Mouse (Mus musculus): ENCODE data around the gene Casc1. TPM values are rescaled to one million over a fixed set of nuclear protein-coding genes. Genes with fewer than 3 reads are reported as not detected.
A peak's percentile ranks its signal among the peaks of the same experiment; 100 is the strongest.

Gene Casc1
- polyA plus RNA-seq, 1 experiment from 2014 or later = 0.40 TPM

DNA sequence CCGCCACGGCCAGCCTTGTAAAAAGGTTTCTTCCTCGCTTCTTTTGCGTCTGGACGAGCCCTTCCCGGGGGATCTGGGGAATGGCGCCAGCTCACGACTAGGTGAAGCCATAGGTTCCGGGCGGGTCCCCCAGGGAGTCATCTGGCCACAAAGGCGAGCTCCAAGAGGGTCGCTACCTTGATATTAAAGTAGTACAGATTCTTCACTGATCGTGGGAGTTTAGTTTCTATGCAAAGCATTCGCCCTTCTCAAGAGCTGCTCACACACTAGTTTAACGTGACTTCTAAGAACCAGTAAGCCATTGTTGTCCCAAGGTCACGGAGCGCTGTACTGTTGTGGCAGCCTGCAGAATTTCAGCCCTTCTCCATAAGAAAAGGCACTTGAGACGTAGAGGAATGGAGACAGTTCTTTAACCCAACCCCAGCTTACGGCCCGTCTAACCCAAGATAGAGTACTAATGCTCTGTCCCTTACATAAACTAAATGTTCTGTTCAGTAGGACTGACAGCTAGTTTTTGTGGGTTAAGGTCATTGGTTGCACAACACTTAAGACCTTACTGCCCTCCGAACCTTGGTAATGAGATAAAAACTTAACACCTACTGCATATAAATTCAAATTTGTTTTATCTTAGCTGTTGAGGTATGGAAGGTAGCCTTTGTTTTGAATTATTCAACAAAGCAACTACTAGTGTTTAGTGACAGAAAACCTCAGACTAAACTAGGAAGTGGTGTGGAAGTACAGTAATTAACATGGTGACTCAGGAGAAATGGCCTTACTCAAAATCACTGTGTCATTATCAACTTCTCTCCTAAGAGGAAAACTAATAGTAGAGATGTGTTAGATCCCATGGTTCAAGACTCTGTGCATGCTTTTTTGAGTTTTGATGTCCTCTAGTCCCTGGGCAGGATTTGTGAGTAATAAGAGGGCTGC is 836 bp upstream of the Casc1 start:
- Histone ChIP-seq H3K27me3 (replicated peaks; ENCODE audit: control insufficient read depth, insufficient read depth, low read length) (no peaks in the 10 kb centered on the region), H3K4me3 (ENCODE audit: low read depth, low read length) (peak overlapping the region; percentile 78), H3K9ac (ENCODE audit: low read depth, low read length) (peak overlapping the region; percentile 85), H3K4me2 (peak overlapping the region; percentile 81), H3K27ac (ENCODE audit: low read depth, low read length) (peak overlapping the region; percentile 94), H3K4me1 (replicated peaks; ENCODE audit: control insufficient read depth, insufficient read depth, low read length) (peaks cover 8% of the 10 kb centered on the region), H3K9me3 (ENCODE audit: control insufficient read depth, low read length) (no peaks in the 10 kb centered on the region), H3K36me3 (ENCODE audit: control insufficient read depth, insufficient read depth, low read length) (0 out of 2 replicates have a peak, but pooled peaks cover 2% of the 10 kb centered on the region)
- WGBS = 3% methylated on average over 21 of the region's 21 CpGs
- ATAC-seq (replicated peaks; ENCODE audit: low FRiP score) (peak; percentile 32), DNase-seq (ENCODE audit: low spot score) (no peak)

DNA sequence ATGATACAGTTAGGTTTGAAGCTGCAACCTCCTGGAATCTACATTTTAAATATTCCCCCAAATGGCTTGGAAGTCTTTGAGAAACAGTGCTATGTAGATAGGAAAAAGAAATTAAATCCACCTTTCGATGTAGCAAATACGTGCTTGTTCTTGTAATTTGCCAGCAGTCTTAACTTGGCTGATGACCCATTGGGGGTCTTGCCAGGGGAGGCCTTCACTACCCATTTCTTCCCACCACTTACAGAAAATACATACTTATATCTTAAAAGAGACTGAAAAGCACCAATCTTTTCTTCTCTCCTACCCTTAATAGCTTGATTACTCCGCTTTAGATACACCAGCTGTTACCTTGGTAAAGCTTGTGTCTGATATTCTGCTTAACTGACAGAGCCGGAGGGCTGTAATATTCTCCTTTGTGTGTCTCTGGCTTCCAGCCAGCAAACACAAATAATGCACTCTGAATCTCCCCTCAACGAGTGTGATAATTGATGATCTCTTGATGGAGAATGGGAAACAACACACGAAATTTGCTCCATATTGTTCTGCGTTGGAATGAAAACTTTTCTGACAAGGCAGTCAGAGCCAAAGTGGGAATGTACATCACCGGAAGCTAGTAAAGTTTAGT is 637 bp downstream of the Casc1 start:
- 41% methylated on average over 8 of the region's 8 CpGs for WGBS
- H3K9me3 ChIP-seq (ENCODE audit: control insufficient read depth, low read length) = no peaks in the 10 kb centered on the region
- H3K36me3 ChIP-seq (ENCODE audit: control insufficient read depth, insufficient read depth, low read length) = 0 out of 2 replicates have a peak, but pooled peaks cover 2% of the 10 kb centered on the region
- H3K4me1 ChIP-seq (replicated peaks; ENCODE audit: control insufficient read depth, insufficient read depth, low read length) = peaks cover 8% of the 10 kb centered on the region
- H3K4me2 ChIP-seq = peak overlapping the region; percentile 74
- no peaks in the 10 kb centered on the region for H3K27me3 ChIP-seq (replicated peaks; ENCODE audit: control insufficient read depth, insufficient read depth, low read length)
- ATAC-seq (replicated peaks; ENCODE audit: low FRiP score) (no peak), DNase-seq (ENCODE audit: low spot score) (no peak)
- H3K4me3 ChIP-seq (ENCODE audit: low read depth, low read length) = peak overlapping the region; percentile 36
- H3K9ac ChIP-seq (ENCODE audit: low read depth, low read length) = 0 out of 2 replicates have a peak overlapping the region, but pooled peaks have one; percentile 48
- H3K27ac ChIP-seq (ENCODE audit: low read depth, low read length) = no peak overlapping the region

DNA sequence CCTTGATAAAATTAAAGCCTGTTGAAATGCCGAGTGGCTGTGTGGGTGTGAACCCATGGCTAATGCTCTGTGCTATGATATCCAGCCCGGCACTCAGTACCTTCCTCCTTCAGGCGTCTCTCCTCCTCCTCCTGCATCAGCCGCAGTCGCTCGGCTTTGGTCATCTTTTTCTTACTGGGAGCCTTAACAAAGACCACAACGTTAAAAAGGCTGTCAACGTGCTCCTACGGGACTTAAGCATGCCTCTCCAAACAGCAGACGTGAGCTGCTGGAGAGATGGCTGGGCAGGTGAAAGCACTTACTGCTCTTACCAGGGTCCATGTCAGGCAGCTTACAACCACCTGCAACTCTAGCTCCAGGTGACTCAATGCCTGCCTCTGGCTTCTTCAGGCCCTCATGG is 5.7 kb downstream of the Casc1 start:
- Histone ChIP-seq H3K4me1 (replicated peaks; ENCODE audit: control insufficient read depth, insufficient read depth, low read length) (peaks cover 1% of the 10 kb centered on the region; the same call in 1 of the 2 replicates), H3K9ac (ENCODE audit: low read depth, low read length) (no peak overlapping the region), H3K27me3 (replicated peaks; ENCODE audit: control insufficient read depth, insufficient read depth, low read length) (no peaks in the 10 kb centered on the region), H3K27ac (ENCODE audit: low read depth, low read length) (no peak overlapping the region), H3K9me3 (ENCODE audit: control insufficient read depth, low read length) (no peaks in the 10 kb centered on the region), H3K4me3 (ENCODE audit: low read depth, low read length) (no peak overlapping the region), H3K36me3 (ENCODE audit: control insufficient read depth, insufficient read depth, low read length) (no peaks in the 10 kb centered on the region), H3K4me2 (no peak overlapping the region)
- 77% methylated on average over 10 of the region's 10 CpGs for WGBS
- ATAC-seq (replicated peaks; ENCODE audit: low FRiP score) (no peak), DNase-seq (ENCODE audit: low spot score) (no peak)

DNA sequence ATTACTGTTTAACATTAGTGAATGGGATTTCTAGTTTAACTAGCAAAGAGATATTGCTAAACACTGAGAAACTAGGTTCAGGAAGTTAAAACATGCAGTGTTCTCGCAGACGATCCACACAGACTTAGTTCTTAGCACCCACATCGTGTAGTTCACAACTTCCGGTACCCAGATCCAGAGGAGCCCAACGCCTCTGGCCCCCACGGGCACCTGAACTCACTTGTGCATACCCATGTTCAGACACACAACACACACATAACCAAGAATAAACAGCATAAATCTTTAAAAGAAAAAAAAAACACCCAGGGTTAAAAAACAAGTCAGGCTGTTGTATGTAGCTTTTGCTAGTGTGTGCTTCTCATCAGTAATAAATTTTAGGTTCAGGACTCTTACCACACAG is 6.4 kb downstream of the Casc1 start:
- Histone ChIP-seq H3K4me3 (ENCODE audit: low read depth, low read length) (no peak overlapping the region), H3K27ac (ENCODE audit: low read depth, low read length) (no peak overlapping the region), H3K9me3 (ENCODE audit: control insufficient read depth, low read length) (no peaks in the 10 kb centered on the region), H3K4me2 (no peak overlapping the region), H3K9ac (ENCODE audit: low read depth, low read length) (no peak overlapping the region), H3K27me3 (replicated peaks; ENCODE audit: control insufficient read depth, insufficient read depth, low read length) (no peaks in the 10 kb centered on the region), H3K36me3 (ENCODE audit: control insufficient read depth, insufficient read depth, low read length) (no peaks in the 10 kb centered on the region), H3K4me1 (replicated peaks; ENCODE audit: control insufficient read depth, insufficient read depth, low read length) (no peaks in the 10 kb centered on the region)
- 84% methylated on average over 6 of the region's 6 CpGs for WGBS
- no peak for ATAC-seq (replicated peaks; ENCODE audit: low FRiP score)
- no peak for DNase-seq (ENCODE audit: low spot score)

DNA sequence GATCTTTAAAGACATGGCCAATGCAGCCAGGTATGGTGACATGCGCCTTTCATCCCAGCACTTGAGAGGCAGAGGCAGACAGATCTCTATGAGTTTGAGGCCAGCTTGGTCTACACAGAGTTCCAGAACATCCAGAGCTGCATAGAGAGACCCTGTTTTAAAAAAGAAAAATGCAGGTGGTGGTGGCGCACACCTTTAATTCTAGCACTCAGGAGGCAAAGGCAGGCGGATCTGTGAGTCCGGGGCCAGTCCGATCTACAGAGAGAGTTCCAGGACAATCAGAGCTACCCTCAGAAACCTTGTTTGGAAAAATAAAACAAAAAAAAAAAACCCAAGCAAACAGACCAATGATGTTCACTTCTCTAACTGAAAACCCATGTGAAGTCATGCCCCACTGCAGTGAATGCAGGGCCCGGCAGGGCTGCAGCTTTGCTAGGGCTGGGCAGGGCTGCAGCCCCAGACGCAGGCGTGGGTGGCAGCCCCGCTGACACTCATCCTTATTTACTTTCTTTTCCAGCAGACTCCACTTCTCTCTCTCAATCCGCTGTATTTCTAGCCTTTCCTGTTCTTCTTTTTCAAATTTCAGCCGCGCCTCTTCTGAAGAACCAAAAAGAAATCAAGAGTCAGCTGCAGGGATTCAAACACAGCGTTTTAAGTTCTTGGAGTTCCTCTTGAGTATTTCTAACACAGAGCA is 8.2 kb downstream of the Casc1 start:
- Histone ChIP-seq H3K36me3 (ENCODE audit: control insufficient read depth, insufficient read depth, low read length) (no peaks in the 10 kb centered on the region), H3K27me3 (replicated peaks; ENCODE audit: control insufficient read depth, insufficient read depth, low read length) (no peaks in the 10 kb centered on the region), H3K9ac (ENCODE audit: low read depth, low read length) (no peak overlapping the region), H3K9me3 (ENCODE audit: control insufficient read depth, low read length) (no peaks in the 10 kb centered on the region), H3K27ac (ENCODE audit: low read depth, low read length) (no peak overlapping the region), H3K4me2 (no peak overlapping the region), H3K4me3 (ENCODE audit: low read depth, low read length) (no peak overlapping the region), H3K4me1 (replicated peaks; ENCODE audit: control insufficient read depth, insufficient read depth, low read length) (no peaks in the 10 kb centered on the region)
- DNase-seq (ENCODE audit: low spot score) (peak; percentile 17), ATAC-seq (replicated peaks; ENCODE audit: low FRiP score) (no peak)
- WGBS = 78% methylated on average over 13 of the region's 13 CpGs

DNA sequence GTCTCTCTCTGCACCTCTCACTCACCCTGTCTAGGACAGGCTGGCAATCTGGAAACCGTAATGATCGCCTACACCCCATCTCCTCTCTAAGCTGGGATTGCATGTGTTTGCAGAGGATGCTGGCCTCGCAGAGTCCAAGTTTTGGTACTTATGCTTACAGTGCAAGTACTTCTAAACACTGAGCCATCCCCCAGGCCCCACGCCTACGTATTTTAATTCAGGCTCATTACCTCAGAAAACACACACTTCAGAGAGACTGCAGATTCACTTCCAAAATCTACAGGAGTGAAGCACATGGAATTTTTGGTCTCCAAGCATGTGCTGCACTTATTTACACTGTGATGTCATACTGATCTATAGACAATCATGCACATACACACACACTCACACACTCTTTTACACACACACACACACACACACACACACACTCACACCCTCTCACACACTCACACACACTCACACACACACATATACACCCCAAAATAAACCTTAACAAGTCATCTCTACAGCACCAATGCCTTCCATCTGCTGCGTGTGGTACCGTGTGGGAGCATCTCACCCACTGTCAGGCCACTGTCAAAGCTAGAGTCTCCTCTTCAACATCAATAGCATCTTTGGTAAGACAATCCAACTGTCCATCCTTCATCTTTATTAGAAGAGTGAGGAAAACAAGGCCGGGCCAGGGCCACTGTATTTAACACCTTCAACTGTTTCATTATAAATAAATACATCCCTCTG is 12.7 kb downstream of the Casc1 start:
- no peak for DNase-seq (ENCODE audit: low spot score)
- Histone ChIP-seq H3K4me1 (replicated peaks; ENCODE audit: control insufficient read depth, insufficient read depth, low read length) (no peaks in the 10 kb centered on the region), H3K9ac (ENCODE audit: low read depth, low read length) (no peak overlapping the region), H3K27ac (ENCODE audit: low read depth, low read length) (no peak overlapping the region), H3K36me3 (ENCODE audit: control insufficient read depth, insufficient read depth, low read length) (no peaks in the 10 kb centered on the region), H3K27me3 (replicated peaks; ENCODE audit: control insufficient read depth, insufficient read depth, low read length) (no peaks in the 10 kb centered on the region), H3K4me3 (ENCODE audit: low read depth, low read length) (no peak overlapping the region), H3K4me2 (no peak overlapping the region), H3K9me3 (ENCODE audit: control insufficient read depth, low read length) (no peaks in the 10 kb centered on the region)
- WGBS = 86% methylated on average over 8 of the region's 8 CpGs
- no peak for ATAC-seq (replicated peaks; ENCODE audit: low FRiP score)

DNA sequence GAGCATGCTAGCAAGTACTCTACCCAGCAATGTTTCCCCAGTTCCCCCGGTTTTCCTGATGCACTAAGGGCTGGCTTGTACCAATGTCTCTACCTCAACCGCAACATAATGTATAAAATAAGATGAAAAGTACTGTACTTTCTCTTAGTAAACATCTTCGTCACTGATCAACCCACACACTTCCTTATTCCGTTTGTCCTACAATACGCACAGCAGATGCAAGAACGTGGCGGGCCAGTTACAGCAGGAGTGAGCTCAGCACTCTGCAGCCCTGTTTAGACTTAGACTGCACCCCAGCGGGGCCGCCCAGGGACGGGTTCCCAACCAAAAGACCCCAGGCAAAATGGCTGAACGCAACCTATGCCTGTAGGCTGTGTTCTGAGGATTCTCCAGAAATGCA is 17.4 kb downstream of the Casc1 start:
- Histone ChIP-seq H3K4me2 (no peak overlapping the region), H3K27ac (ENCODE audit: low read depth, low read length) (no peak overlapping the region), H3K9ac (ENCODE audit: low read depth, low read length) (no peak overlapping the region), H3K9me3 (ENCODE audit: control insufficient read depth, low read length) (no peaks in the 10 kb centered on the region), H3K4me3 (ENCODE audit: low read depth, low read length) (no peak overlapping the region), H3K4me1 (replicated peaks; ENCODE audit: control insufficient read depth, insufficient read depth, low read length) (no peaks in the 10 kb centered on the region), H3K36me3 (ENCODE audit: control insufficient read depth, insufficient read depth, low read length) (no peaks in the 10 kb centered on the region), H3K27me3 (replicated peaks; ENCODE audit: control insufficient read depth, insufficient read depth, low read length) (no peaks in the 10 kb centered on the region)
- 60% methylated on average over 11 of the region's 11 CpGs for WGBS
- ATAC-seq (replicated peaks; ENCODE audit: low FRiP score) (no peak), DNase-seq (ENCODE audit: low spot score) (no peak)

DNA sequence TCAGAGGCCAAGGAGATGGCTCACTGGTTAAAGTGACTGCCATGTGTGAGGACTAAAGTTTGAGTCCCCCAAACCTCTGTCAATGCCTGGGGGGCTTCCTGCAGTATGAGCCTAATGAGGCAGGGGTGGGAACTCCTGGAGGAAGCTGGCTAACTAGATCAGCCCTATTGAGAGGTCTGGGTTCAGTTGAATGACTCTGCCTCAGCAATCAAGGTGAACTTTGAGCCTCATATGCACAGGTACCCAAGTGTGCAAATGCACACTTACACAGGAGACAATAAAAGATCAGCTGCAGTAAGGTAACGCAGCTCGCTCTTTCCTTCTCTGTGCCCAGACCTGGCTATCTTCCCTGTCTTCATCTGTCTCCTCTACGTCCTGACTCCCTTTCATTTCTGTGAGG is 17.8 kb downstream of the Casc1 start:
- no peak for DNase-seq (ENCODE audit: low spot score)
- no peaks in the 10 kb centered on the region for H3K4me1 ChIP-seq (replicated peaks; ENCODE audit: control insufficient read depth, insufficient read depth, low read length)
- no peak overlapping the region for H3K4me2 ChIP-seq
- H3K36me3 ChIP-seq (ENCODE audit: control insufficient read depth, insufficient read depth, low read length) = no peaks in the 10 kb centered on the region
- H3K27me3 ChIP-seq (replicated peaks; ENCODE audit: control insufficient read depth, insufficient read depth, low read length) = no peaks in the 10 kb centered on the region
- no peak overlapping the region for H3K27ac ChIP-seq (ENCODE audit: low read depth, low read length)
- no peak for ATAC-seq (replicated peaks; ENCODE audit: low FRiP score)
- no peaks in the 10 kb centered on the region for H3K9me3 ChIP-seq (ENCODE audit: control insufficient read depth, low read length)
- no peak overlapping the region for H3K4me3 ChIP-seq (ENCODE audit: low read depth, low read length)
- no peak overlapping the region for H3K9ac ChIP-seq (ENCODE audit: low read depth, low read length)
- 82% methylated on average over 3 of the region's 3 CpGs for WGBS

All from liver, embryonic 11.5 days (tissue).